Mouse (Mus musculus) lung, postnatal 4 days (tissue): ENCODE data around the gene Pkd1.

ENCODE experiments used
- DNase-seq, 2 experiments: peaks; one replicate each; pipeline ENCODE4 v3.0.0; 2021

Gene Pkd1

DNA sequence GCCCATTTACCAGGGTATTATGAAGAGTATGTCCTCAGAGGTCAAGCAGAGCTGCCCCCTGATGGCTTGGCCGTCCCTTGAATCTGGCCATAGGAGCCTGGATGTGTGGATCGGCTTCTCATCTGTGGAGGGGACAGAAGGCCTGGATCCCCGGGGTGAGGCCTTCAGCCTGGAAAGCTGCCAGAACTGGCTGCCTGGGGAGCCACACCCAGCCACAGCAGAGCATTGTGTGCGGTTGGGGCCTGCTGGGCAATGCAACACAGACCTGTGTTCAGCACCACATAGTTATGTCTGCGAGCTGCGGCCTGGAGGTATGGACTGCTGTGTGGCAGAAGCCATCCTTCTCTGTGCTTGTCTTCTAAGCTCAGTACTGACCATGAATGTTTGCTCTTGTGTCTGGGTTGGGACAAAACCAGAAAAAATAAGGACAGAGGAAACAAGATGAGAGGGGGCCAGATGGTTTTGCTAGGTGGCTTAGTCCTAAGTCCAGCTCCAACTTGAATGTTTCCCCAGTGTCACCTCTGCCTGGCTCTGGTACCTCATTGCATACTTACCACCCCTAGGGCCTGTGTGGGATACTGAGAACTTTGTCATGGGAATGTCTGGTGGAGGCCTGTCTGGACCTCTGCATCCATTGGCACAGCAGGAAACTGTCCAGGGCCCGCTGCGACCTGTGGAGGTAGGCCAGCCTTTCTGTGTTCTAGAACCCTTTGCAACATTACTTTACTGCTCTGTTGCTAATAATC is 17.6 kb downstream of the Pkd1 start:
- DNase-seq = peak; percentile 70 to 78

DNA sequence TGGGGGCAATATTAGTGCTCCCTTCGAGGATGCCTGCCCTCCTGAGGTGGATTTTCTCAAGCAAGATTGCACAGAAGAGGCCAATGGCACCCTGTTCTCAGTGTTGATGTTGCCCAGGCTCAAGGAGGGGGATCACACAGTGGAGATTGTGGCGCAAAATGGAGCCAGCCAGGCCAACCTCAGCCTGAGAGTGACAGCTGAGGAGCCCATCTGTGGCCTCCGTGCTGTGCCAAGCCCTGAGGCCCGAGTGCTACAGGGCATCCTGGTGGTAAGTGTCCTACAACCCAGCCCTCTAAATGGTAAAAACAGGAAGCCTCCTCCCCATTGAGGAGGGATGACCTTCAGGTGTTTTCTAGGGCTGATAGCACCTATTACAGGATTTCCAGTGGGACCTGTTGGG is 20.2 kb downstream of the Pkd1 start:
- no peak for DNase-seq

DNA sequence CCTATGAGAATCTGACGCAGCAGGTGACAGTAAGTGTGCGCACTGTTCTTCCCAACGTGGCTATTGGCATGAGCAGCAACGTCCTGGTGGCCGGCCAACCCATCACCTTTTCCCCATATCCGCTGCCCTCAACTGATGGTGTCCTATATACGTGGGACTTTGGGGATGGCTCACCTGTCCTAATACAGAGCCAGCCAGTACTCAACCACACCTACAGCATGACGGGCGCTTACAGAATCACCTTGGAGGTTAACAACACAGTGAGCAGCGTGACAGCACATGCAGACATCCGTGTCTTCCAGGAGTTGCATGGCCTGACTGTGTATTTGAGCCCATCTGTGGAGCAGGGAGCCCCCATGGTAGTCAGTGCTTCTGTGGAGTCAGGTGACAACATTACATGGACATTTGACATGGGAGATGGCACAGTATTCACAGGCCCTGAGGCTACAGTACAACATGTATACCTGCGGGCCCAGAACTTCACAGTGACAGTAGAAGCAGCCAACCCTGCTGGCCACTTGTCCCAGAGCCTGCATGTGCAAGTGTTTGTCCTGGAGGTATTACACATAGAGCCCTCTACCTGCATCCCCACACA is 23.1 kb downstream of the Pkd1 start:
- DNase-seq = no peak

DNA sequence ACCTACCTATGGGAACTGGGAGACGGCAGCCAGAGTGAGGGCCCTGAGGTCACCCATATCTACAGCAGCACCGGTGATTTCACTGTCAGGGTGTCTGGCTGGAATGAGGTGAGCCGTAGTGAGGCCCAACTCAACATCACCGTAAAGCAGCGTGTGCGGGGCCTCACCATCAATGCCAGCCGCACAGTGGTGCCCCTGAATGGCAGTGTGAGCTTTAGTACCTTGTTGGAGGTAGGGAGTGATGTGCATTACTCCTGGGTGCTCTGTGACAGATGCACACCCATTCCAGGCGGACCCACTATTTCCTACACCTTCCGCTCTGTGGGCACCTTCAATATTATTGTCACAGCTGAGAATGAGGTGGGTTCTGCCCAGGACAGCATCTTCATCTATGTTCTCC is 24.2 kb downstream of the Pkd1 start:
- no peak for DNase-seq

DNA sequence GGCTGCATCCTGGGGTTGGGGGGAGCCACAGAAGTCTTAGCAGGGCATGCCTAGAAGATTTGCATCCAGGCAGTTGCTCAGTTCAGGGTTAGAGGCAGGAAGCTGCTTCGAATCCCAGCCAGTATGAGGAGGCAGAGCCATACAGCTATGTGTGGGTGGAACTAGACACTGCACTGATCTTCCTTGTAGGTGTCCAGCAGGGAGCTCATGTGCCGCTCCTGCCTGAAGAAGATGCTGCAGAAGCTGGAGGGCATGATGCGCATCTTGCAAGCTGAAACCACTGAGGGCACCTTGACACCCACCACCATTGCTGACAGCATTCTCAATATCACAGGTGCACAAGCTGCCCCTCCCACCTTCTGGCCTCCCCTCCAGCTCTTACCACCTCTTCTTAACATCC is 29.9 kb downstream of the Pkd1 start:
- DNase-seq = no peak

DNA sequence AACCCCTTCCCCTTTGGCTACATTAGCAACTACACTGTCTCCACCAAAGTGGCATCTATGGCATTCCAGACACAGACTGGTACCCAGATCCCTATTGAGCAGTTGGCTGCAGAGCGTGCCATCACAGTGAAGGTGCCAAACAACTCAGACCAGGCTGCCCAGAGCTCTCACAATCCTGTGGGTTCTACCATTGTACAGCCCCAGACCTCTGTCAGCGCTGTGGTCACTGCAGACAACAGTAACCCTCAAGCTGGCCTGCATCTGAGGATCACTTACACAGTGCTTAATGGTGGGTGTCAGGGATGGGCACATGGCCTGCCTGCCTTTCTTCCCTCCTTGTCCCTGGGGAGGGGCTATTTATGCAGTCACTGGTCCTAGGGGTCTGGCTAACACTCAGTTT is 30.7 kb downstream of the Pkd1 start:
- DNase-seq = no peak

DNA sequence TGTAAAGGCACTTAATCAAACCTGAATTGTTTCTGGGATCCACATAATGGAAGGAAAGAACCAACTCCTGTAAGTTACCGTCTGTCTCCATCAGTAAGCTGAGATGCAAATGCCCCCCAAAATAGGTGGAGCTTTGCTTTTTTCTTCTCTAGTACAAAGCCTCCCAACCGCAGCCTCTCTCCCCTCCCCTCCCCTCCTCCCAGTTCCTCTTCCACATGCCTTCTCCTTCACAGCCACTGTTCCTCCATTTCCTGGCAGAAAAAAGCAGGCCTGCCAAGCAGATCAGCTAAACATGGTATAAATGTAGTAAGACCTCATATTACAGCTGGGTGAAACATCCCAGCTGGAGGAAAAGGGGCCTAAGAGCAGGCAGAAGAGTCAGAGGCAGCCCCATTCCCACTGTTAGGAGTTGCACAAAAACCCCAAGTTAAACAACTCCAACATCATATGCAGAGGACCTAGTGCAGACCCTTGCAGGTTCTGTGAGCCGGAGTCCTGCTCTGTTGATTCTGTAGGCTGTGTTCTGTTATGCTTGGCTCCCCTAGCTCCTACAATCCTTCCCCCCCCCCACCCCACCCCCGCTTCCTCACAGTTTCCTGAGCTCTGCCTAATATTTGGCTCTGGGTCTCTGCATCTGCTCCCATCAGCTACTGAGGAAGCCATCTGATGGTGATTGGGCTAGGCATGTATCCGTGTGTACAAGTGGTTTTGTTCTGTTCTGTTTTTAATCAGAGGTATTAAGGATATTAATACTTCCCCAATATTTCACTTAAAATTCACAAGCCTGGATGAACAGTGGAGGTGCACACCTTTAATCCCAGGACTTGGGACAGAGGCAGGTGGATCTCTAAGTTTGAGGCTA is 34.2 kb downstream of the Pkd1 start:
- no peak for DNase-seq

DNA sequence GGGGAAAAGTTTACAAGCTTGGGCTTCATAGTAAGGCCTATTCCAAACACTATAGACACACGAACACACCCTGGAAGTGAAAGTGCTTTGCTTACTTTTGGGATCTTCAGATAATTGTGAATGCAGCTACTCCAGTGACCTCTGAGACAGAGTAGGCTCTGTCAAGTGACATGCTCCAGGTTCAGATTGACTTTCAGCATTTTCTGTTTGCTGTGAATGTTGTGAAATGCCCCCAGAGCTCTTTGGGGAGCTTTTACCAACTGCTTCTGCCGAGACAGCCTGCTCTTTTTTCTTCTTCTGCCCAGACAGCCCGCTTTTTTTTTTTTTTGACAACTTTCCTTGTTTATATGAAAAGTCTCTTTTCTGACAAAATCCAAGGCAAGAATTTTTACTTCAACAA is 34.9 kb downstream of the Pkd1 start:
- DNase-seq = no peak

DNA sequence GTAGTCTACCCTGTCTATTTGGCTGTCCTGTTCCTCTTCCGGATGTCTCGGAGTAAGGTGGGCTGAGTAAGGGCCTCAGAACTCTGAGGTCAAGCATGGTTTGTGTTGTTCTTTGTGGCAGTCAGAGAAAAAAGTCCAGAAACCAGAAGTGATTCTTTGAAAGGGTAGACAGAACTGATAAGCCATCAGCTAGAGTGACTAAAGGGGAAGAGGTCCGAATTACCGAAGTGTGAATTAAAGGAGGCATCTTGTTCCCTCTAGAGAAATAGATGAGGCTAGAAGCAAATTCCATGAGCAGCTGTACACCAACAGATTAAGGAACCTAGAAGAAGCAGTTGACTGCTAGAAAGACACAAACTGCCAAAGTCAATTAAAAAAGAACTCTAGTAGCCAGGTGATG is 36.9 kb downstream of the Pkd1 start:
- DNase-seq = no peak

DNA sequence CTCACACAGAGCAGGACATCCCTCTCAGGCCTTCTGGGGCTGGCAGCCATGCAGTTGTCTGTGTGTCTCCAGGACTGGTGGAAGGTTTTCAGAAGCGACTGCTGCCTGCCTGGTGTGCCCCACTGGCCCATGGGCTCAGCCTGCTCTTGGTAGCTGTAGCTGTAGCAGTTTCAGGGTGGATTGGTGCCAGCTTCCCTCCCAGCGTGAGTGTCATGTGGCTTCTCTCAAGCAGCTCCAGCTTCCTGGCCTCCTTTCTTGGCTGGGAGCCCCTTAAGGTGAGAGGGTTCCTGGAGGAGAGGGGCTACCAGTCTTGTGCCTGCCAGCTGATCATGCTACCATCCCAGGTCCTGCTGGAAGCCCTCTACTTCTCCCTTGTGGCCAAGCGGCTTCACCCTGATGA is 41.3 kb downstream of the Pkd1 start:
- no peak for DNase-seq

DNA sequence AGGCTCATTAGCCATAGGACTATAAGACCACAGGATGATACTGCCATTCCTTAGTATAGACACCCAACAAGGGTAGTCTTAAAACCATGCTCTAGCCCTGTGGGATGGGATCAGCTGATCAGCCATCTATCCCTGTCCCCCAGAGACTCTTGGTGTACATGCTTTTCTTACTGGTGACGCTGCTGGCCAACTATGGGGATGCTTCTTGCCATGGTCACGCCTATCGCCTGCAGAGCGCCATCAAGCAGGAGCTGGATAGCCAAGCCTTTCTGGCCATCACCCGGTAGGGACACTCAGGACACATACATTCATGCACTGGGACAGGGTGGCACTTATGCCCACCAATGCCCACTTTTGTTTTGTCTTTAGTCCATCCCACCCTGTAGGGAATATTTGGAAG is 42.1 kb downstream of the Pkd1 start:
- DNase-seq = no peak

DNA sequence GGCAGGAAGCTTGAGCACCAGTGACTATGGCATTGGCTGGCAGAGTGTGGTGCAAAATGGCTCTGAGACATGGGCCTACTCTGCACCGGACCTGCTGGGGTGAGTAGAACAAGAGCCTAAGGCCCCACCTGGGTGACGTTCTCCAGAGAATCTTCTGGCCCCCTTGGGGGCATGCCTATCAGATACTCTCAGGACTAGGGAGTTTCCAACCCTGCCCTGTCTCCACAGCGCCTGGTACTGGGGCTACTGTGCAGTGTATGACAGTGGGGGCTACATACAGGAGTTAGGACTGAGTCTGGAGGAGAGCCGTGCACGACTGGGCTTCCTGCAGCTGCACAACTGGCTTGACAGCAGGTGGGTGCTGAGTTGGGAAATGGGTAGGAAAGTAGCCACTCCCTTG is 43.6 kb downstream of the Pkd1 start:
- no peak for DNase-seq

DNA sequence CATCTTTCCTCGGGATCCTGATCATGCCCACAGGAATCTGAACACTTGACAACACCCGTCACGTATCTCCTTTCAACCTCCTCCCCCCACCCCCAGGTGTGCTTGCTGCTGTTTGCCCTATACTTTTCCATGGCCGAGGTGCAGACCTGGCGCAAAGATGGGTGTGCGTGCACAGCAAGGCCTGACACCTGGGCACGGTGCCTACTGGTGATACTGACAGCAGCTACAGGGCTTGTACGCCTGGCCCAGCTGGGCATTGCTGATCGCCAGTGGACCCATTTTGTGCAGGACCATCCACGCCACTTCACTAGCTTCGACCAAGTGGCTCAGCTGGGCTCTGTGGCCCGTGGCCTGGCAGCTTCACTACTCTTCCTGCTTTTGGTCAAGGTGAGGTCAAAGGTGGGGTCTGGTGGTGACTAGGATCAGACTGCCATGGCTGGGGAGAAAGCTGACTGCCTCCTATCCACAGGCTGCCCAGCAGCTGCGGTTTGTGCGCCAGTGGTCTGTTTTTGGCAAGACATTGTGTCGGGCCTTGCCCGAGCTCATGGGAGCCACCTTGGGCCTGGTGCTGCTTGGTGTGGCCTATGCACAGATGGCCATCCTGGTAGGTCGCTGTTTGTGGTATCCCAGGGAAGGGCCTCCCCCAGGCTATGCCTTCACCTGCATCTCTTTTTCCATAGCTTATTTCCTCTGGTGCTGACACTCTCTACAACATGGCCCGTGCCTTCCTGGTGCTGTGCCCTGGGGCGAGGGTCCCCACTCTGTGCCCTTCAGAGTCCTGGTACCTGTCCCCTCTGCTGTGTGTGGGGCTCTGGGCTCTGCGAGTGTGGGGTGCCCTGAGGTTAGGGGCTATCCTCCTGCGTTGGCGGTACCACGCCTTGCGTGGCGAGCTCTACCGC is 44.6 kb downstream of the Pkd1 start:
- DNase-seq = no peak

DNA sequence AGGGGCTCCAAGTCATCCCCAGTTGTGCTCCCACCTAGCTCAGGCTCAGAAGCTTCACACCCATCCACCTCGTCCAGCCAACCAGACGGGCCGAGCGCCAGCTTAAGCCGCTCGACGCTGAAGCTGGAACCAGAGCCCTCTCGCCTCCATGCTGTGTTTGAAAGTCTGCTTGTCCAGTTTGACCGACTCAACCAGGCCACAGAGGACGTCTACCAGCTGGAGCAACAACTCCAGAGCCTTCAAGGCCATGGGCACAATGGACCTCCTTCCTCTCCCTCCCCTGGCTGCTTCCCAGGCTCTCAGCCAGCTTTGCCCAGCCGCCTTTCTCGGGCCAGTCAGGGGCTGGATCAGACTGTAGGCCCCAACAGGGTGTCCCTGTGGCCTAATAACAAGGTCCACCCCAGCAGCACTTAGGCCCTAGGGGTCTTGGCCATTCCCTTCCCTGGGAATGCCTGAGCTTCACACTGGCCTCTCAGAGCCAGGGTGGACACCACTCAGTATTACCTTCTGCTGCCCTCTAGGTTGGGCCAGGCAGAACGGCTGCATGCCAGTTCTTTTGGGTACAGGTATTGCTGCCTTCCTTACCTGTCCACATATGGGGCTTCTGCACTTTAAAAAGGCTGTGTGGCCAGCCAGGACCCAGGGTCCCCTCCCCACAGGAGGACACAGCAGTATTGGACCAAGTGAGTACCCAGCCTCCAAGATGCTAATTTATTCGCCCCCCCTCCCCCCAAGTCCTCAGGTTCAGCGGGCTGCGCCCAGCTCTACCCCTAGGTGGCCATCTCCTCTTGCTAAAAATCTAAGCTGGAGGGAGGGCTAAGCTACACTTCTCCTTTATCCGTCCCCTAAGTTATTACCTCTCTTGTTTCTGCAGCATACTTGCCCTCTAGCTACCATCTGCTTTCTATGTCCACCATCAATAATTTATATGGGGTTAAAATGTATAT is 45.8 kb downstream of the Pkd1 start:
- peak; percentile 33 to 63 for DNase-seq

DNA sequence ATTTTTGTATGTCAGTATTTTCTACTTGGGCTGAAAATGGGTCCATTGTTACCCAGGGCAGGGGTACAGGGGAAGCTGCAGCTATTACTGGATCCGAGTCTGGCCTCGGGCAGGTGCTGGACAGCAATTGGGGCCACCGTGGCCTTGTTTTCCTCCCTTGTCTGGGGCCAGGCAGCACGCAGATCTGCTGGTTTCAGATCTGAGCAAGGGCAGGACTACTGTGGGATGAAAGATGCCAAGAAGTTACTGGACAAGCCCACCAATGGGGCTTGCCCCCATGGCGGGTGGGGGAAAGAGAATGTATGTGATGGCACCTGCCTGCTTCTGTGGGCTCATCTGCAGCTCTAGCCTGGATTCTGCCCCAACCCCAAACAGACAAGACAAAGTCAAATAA is 46.4 kb downstream of the Pkd1 start:
- DNase-seq = no peak

DNA sequence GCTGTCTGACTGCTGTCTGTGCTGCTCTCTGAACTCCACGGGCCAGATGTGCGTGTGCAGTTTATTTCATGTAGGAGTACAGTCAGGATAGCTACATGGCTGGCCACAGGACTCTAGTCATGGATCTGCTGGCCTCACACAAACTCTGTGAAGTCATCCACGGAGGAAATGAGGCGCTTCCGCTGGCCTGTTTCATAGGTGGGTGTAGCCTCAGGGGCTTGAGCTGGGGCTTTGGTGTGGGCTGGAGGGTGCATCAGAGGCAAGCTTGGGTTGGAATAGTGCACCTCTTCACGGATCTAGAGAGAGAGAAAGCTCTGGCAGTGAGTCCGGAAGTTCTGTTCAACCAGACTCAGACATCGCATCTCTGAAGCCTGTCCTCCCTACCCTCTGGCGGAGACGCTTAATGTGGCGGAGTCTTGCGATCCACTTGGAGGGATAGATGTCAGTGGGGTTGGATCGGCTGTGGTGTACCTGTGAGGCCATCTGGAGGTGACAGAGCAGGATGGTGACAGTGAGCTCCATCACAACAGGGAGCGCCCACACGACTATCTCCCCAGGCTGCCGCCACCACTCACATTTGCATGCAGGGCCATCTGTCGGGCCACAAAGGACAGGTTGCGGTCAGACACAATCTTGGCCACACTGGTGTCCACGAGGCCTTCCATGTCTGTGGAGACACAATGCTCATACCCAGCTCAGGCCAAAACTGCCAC is 47.0 kb downstream of the Pkd1 start:
- DNase-seq = no peak

DNA sequence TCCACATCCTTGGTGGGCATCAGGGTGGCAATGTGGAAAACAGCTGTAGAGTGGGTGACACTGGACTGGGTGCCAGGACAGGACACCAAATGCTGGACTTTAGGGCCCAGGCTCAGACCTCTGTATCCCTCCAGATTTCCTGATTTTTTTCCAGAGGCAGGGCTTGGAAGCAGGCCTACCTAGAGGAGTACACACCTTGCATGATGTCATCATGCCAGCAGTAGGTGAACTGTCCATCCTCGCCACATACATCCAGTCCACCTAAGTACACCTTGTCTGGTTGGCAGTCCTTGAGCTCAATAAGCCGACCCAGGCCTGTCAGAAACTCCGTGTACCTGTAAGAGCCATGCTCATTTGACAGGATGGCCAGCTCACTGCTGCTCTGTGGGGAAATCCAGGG is 48.4 kb downstream of the Pkd1 start:
- no peak for DNase-seq

DNA sequence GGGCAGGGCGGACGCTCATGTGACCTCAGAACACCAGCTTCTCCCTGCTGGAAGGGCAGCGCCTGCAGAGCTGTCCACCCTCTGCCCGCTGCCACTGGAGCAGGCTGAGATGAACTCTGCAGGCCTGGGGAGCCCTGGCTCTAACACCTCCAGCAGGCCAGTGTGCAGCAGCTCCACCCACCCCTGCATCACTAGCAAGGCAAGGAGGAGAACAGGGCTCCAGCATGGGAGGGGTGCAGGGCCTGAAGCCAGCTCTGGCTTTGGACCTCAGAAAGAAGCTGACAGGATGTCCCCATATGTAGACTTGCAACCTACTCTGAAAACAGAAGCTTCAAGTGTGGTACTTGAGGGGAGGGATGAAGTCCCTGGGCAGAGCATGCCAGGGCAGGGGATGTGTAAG is 50.9 kb downstream of the Pkd1 start:
- DNase-seq = no peak

DNA sequence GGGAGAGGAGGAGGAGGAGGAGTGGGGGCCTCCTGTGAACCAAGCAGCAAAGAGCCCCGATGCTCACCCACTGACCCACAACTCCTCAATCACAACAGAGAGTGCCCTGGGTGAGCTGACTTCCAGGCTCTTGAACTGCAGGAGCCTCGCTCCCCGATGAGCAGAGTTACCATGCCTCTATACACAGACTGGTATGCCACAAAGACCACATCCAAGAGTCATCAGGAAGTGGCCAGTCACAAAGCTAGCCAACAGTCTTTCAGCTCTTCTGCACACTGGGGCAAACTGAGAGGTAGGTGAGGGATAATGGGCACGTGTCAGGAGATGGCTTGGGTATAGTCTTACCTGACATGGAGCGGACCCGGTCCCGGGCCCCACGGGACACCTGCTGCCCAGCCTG is 54.3 kb downstream of the Pkd1 start:
- DNase-seq = no peak

DNA sequence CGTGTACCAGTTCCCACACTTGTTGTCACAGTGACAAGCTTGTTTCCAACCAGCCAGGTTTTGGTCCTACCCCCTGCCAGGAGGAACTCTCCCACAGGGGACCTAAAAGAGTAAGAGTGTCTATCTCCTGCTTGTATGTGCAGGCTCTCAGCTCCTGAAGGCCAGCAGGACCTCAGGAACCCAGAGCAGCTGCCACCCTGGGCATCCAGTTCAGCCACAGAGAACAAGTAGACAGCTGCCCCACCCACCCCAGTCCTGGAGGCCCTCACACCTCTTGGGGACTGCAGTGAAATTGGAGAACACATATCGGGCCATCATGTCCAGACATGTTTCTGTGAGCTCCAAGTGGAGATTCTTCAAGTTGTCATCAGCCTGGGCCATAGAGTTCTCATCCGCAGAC is 54.9 kb downstream of the Pkd1 start:
- DNase-seq = no peak

DNA sequence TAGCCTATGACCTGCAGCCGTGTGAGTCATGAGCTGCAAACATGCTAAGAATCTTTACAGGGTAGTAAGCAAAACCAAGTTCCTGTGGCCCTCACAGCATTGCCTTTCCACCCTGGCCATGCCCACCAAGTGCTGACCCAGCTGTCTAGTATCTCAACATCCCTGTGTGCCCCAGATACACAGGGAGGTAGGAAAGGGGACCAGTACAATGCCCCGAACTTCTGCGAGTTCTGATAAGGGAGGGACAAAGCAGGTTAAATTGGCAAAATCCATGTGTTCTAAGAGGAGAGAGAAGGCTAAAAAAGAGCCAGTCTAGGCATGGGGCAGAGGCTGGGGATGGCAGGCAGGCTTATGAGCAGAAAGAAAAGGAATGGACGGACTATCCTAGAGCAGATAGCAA is 58.7 kb downstream of the Pkd1 start:
- DNase-seq = no peak
